Mouse (Mus musculus) stomach, adult 2 months (tissue): ENCODE data around the gene Sox8. TPM values are rescaled to one million over a fixed set of nuclear protein-coding genes. Genes with fewer than 3 reads are reported as not detected.

Source experiments
- polyA plus RNA-seq: library from polyadenylated mRNA; depleted of rRNA; stranded (reverse); fragments of >200 nt; gene quantifications from 2 replicates; pipeline ENCODE4 v1.2.3, GENCODE M21; 2012; rRNA removed

Sox8 gene
- 0.38 and 0.73 TPM in 2 replicates for polyA plus RNA-seq

DNA sequence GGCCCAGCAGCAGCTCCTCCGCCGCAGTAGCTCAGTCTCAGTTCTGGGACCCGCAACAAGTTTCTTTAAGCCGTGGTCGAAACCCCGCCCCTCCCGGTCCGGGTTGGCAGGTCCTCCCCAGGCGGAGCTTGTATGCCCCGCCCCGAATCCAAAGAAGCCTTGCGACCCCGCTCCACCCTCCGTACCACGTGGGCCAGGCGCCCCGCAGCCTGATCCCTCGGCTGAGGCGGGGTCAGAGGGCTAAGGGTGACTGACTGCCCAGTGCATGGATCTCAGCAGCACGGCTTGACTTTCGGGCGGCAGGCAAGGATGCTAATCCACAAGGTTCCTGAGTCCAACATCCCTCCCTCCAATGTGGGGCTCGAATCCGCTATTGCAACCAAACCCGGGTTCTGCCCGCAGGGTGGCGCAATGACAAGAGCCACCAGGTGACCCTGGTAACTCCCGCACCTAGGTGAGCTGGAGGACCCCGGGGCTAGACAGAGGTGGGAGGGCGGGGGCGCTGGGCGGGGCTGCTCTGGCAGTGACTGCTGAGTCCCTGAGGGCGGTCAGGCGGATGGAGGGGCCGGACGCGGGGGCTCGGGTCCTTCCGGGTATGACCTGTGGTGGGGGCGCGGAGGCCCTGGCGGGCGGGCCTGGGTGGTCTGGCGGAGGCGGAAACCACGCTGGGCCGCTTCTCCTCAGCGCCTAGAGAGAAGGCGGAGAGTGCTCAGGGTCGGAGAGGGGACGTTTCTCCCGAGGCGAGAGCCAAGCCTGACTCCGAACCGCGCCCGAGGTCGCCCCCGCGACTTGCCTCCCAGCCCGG, at the start of gene Sox8:
Gene Sox8, minus strand, starts transcription at position 39 of the 805 bp plus-strand sequence.

DNA sequence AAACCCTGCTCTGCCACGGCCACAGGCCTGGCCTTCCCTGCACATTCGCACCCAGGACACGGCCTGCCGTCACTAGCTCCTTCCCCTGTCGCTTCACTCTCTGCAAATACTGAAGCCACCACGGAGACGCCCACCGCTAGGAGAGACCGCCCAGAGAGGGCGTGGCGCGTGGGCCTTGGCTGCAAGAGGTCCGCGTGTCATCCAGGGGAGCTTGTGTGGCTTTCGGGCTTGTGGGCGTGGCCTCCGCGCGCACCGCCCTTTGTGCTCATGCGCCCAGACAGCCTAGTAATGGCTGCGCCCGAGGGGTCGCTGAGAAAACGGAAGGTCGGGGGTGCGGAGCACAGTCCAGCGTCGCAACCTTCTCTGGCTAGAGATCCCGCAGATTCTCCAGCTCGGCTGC, 8.4 kb upstream of the Sox8 start, which contains the start of gene Lmf1:
Gene Lmf1, plus strand, starts transcription at position 166 of the 400 bp plus-strand sequence.

Other genes starting within 250 kb of the Sox8 start
- gene Tpsab1, start 225.1 kb downstream of the Sox8 start, polyA plus RNA-seq: 6.2 and 33.9 TPM in 2 replicates
- gene Tpsb2, start 204.4 kb downstream of the Sox8 start, polyA plus RNA-seq: 17.3 and 32.1 TPM in 2 replicates
- 1.5 and 2.3 TPM in 2 replicates for gene Tpsg1, start 201.4 kb downstream of the Sox8 start, polyA plus RNA-seq
- gene Cacna1h, start 136.9 kb downstream of the Sox8 start, polyA plus RNA-seq: 13.5 and 16.6 TPM in 2 replicates
- gene Tekt4, start 116.1 kb downstream of the Sox8 start, polyA plus RNA-seq: 0.31 TPM in 1 of 2 replicates, not detected in the other
- gene Sstr5, start 73.4 kb downstream of the Sox8 start, polyA plus RNA-seq: 0.04 TPM in 1 of 2 replicates, not detected in the other
- gene Lmf1, start 8.4 kb upstream of the Sox8 start, polyA plus RNA-seq: 9.1 and 11.0 TPM in 2 replicates
- gene Gng13, start 146.5 kb upstream of the Sox8 start, polyA plus RNA-seq: 0.09 and 0.11 TPM in 2 replicates
- 3.3 TPM in 2 replicates for gene Chtf18, start 156.7 kb upstream of the Sox8 start, polyA plus RNA-seq
- 22.5 and 24.8 TPM in 2 replicates for gene Rpusd1, start 157.0 kb upstream of the Sox8 start, polyA plus RNA-seq
- gene Mslnl, start 165.4 kb upstream of the Sox8 start, polyA plus RNA-seq: 0.24 and 0.38 TPM in 2 replicates
- 3.5 and 10.2 TPM in 2 replicates for gene Msln, start 183.7 kb upstream of the Sox8 start, polyA plus RNA-seq
- gene Narfl, start 203.1 kb upstream of the Sox8 start, polyA plus RNA-seq: 7.1 and 8.7 TPM in 2 replicates
- 31.2 and 41.5 TPM in 2 replicates for gene Haghl, start 215.0 kb upstream of the Sox8 start, polyA plus RNA-seq
- gene Ccdc78, start 215.9 kb upstream of the Sox8 start, polyA plus RNA-seq: 0.18 TPM in 1 of 2 replicates, not detected in the other
- 68.2 and 76.3 TPM in 2 replicates for gene Fam173a, start 222.2 kb upstream of the Sox8 start, polyA plus RNA-seq
- 0.63 TPM in 1 of 2 replicates, not detected in the other for gene AC134908.4, start 225.0 kb upstream of the Sox8 start, polyA plus RNA-seq
- 20.0 and 33.4 TPM in 2 replicates for gene Metrn, start 226.4 kb upstream of the Sox8 start, polyA plus RNA-seq
- gene Fbxl16, start 238.4 kb upstream of the Sox8 start, polyA plus RNA-seq: 3.9 TPM in 2 replicates